Mouse (Mus musculus) embryonic fibroblast, embryonic 13.5 days (primary cell): ENCODE measurements around the gene Gm20388.

ENCODE experiments used
- CTCF ChIP-seq: IDR thresholded peaks from 2 replicates; pipeline ENCODE4 v1.5.1; 2011; ENCODE audit warnings: mild to moderate bottlenecking, control low read depth, low read length, moderate library complexity, borderline replicate concordance; ENCODE audit not compliant: insufficient read depth
- POLR2A ChIP-seq: IDR thresholded peaks from 2 replicates; pipeline ENCODE4 v1.6.1; 2011; ENCODE audit warnings: low read depth, mild to moderate bottlenecking, control low read depth, low read length, moderate library complexity

DNA sequence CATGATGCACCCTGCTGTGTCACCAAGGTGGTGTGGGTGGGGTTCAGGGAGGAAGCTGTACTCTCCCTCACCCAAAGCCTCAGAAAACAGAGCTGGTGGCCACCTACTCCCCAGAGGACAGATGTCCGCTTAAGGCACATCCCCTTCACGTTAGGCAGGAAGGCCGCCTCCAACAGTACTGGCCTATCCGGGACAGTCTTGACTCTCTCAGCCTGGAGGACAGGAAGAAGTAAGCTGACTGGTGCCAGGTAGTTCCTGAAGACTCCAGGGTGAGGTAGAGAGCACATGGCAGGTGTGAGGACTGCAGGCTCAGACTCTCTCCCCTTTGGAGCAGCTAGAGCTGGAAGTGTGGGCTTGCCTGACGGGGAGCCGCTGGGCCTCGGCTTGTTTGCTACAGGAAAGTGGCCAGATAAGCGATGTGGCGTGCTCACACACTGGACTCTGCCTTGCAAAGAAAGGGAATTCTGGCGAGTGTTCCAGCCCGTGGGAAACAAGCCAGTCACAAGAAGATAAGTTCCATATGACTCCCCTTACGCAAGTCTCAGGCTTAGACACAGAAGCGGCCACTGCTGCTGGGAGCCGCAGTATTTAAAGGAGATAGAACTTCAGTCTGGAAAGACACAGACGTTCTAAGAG, 3791.4 kb downstream of the Gm20388 start:
- TF ChIP-seq CTCF = no peak
- TF ChIP-seq POLR2A = no peak
